Mouse (Mus musculus) hindbrain, postnatal 0 days (tissue): ENCODE results near the gene Atp2b2. TPM values are rescaled to one million over a fixed set of nuclear protein-coding genes. Genes with fewer than 3 reads are reported as not detected.
A peak's percentile ranks its signal among the peaks of the same experiment; 100 is the strongest.

Experiments
- ATAC-seq: fragments of 200-750 bp; cut with Nextera tagmentation; 2 replicates; pipeline ENCODE4 v1.8.0; 2017; ENCODE audit warnings: mild to moderate bottlenecking, moderate TSS enrichment, moderate library complexity
- DNase-seq: peaks from one replicate; pipeline ENCODE4 v3.0.0-alpha.2; 2015; ENCODE audit warnings: low spot score
- H3K27ac ChIP-seq: fragments of 300-500 bp; sonication (generic); 2 replicates; pipeline ENCODE4 v1.5.1; 2014; ENCODE audit warnings: mild to moderate bottlenecking
- H3K27me3 ChIP-seq: fragments of 300-500 bp; sonication (generic); 2 replicates; pipeline ENCODE4 v1.6.1; 2014; ENCODE audit warnings: low read length, mixed read lengths; ENCODE audit not compliant: insufficient read depth
- H3K36me3 ChIP-seq: fragments of 300-500 bp; sonication (generic); 2 replicates; pipeline ENCODE4 v1.6.1; 2014; ENCODE audit warnings: low read length, mixed read lengths; ENCODE audit not compliant: insufficient read depth
- H3K4me1 ChIP-seq: fragments of 300-500 bp; sonication (generic); 2 replicates; pipeline ENCODE4 v1.6.1; 2014; ENCODE audit warnings: antibody characterized with exemption, low read length, mixed read lengths; ENCODE audit not compliant: insufficient read depth
- H3K4me2 ChIP-seq: fragments of 300-500 bp; sonication (generic); 2 replicates; pipeline ENCODE4 v1.6.1; 2014; ENCODE audit warnings: low read depth, mild to moderate bottlenecking, low read length, moderate library complexity, mixed read lengths
- H3K4me3 ChIP-seq: fragments of 300-500 bp; sonication (generic); 2 replicates; pipeline ENCODE4 v1.5.1; 2014; ENCODE audit warnings: low read length
- H3K9ac ChIP-seq: fragments of 300-500 bp; sonication (generic); replicated peaks from 2 replicates; pipeline ENCODE4 v1.6.1; 2014; ENCODE audit warnings: mild to moderate bottlenecking, low read length, moderate library complexity, mixed read lengths
- H3K9me3 ChIP-seq: fragments of 300-500 bp; sonication (generic); 2 replicates; pipeline ENCODE4 v1.6.1; 2016; ENCODE audit warnings: low read length, mixed read lengths
- CTCF ChIP-seq: IDR thresholded peaks from 2 replicates; pipeline ENCODE4 v1.5.1; 2016; ENCODE audit warnings: antibody characterized with exemption, control low read depth, low read depth
- WGBS: fragments of 180-500 bp; shearing (Covaris S2); extraction: QIAGEN DNeasy Blood & Tissue Kit; methylation state at CpG from one replicate; pipeline ENCODE4 v1.1.7; 2014; 5-methylcytosine and 5-hydroxymethylcytosine counted together
- polyA plus RNA-seq: library from polyadenylated mRNA; unstranded; fragments of >200 nt; fragmentation: Nextera tagmentation; extraction: Ambion mirVana; gene quantifications from 2 replicates; pipeline ENCODE4 v1.2.1, GENCODE M21; 2015
- total RNA-seq: library from RNA; depleted of rRNA; stranded (reverse); fragments of >200 nt; gene quantifications from 2 replicates; pipeline ENCODE4 v1.2.3, GENCODE M21; 2014

Gene Atp2b2
- total and polyA plus RNA-seq, 2 experiments from 2014 or later, result 58.8 to 127 TPM

DNA sequence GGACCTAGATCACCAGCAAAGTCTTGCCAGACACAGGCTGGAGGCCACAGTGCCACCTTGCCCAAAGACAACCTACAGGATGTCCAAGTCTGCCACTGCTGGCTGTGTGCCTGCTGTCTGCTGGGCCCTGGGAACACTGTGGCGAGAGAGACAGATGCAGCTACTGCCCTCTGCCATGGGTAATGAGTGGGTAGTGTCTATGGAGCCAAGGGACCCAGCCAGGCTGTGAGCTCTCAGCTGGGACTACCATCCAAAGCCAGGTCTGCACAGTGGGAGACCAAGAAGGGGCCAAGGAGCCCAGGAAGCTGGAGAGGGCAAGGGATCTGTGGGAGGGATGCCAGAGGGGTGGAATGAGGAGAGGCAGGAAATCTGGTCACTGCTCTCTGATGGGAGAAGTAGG, 83.1 kb downstream of the Atp2b2 start:
- H3K9ac ChIP-seq, result no peak overlapping the region
- no peak overlapping the region for H3K4me3 ChIP-seq
- DNase-seq, result peak; percentile 39
- H3K4me2 ChIP-seq, result no peak overlapping the region
- ATAC-seq, result no peak; the same call in 1 of the 2 replicates
- no peaks in the 10 kb centered on the region for H3K27me3 ChIP-seq
- H3K4me1 ChIP-seq, result no peaks in the 10 kb centered on the region
- H3K36me3 ChIP-seq, result no peaks in the 10 kb centered on the region
- WGBS, result 27% methylated on average over 1 of the region's 1 CpGs
- no peak for TF ChIP-seq CTCF
- H3K9me3 ChIP-seq, result no peaks in the 10 kb centered on the region
- no peak overlapping the region for H3K27ac ChIP-seq

DNA sequence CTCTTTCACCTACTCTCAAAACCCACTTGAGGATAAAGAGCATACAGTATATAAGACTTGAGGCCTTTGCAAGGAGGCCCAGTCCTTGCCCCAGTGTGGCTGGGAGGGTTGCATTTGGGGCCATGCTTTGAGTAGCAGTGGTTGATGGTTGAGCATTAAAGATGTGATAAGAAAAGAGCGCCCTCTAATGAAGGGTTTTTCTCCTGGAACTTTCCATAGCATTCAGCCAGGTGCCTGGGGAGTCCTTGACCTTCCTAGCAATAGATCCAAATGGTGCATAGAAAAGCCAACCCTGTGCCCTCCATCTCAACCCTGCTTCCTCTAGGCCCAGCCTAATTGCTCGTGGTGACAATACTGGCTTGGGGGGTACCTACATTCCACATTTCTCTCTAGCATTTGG, 83.7 kb downstream of the Atp2b2 start:
- H3K27ac ChIP-seq, result no peak overlapping the region

DNA sequence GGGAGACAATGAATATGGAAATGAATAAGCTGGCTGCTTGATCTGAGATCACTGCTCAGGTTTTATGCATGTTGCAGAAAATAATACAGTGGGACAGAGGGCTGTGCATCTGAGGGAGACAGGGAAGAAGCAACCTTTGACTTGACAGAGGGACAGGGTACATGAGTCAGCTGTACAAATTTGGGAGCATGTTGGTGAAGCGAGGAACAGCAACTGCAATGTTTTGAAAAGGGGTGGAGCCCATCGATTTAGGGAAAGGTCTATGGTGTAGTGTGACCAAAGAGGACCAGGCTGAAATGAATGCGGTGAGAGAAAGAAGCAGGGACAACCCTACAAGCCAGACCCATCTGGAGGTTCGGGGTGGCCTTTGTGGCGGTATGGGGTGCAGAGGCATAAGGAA, 84.4 kb downstream of the Atp2b2 start:
- no peaks in the 10 kb centered on the region for H3K9me3 ChIP-seq
- no peak for ATAC-seq
- WGBS, result 81% methylated on average over 5 of the region's 5 CpGs

More for the DNA sequence above, 83.7 kb downstream of the Atp2b2 start:
- H3K27me3 ChIP-seq, result no peaks in the 10 kb centered on the region
- no peaks in the 10 kb centered on the region for H3K36me3 ChIP-seq
- DNase-seq (no peak), ATAC-seq (no peak)
- 60% methylated on average over 2 of the region's 2 CpGs for WGBS
- peak; percentile 25; the same call in 1 of the 2 replicates for TF ChIP-seq CTCF
- H3K9ac ChIP-seq, result no peak overlapping the region
- no peaks in the 10 kb centered on the region for H3K4me1 ChIP-seq
- H3K4me2 ChIP-seq, result no peak overlapping the region
- no peak overlapping the region for H3K4me3 ChIP-seq
- H3K9me3 ChIP-seq, result no peaks in the 10 kb centered on the region

DNA sequence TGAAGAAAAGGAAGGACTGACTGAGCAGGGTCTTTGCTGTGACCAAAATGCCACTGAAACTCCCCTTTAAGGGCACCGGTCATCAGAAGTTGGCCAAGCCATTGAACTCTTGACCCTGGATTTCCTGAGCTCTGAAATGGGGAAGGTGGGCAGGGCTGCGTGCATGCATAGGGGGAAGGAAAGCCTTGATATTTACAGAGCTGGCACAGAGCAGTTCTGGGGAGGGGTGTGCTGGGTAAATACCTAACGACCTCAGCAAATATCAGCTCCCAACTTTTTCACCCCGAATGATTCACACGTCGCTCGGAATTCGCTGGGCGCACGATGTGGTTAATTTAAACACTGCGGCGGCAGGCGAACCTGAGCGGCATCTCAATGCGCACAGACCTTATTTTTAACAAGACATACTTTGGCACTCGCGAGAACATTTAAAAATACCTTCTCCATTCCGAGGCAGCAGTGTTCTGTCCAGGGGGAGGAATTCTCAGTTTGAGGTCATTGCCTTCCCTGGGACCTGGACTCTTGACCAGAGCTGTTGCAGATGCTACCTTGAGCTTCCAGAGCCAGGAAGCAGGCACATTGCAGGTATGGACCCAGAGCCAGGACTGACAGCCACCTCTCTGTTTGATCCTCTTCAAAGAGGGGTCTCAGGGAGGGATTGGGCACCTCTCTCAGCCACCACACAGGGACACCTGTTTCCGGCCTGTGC, 85.0 kb downstream of the Atp2b2 start:
- Histone ChIP-seq H3K36me3 (no peaks in the 10 kb centered on the region), H3K9me3 (no peaks in the 10 kb centered on the region), H3K4me3 (no peak overlapping the region), H3K27me3 (no peaks in the 10 kb centered on the region), H3K9ac (no peak overlapping the region), H3K4me2 (no peak overlapping the region), H3K27ac (no peak overlapping the region), H3K4me1 (no peaks in the 10 kb centered on the region)
- no peak for TF ChIP-seq CTCF
- no peak for ATAC-seq
- DNase-seq, result no peak
- WGBS, result 75% methylated on average over 19 of the region's 19 CpGs

More for the DNA sequence above, 84.4 kb downstream of the Atp2b2 start:
- Histone ChIP-seq H3K27me3 (no peaks in the 10 kb centered on the region), H3K9ac (no peak overlapping the region), H3K4me3 (no peak overlapping the region), H3K4me2 (no peak overlapping the region), H3K27ac (no peak overlapping the region), H3K36me3 (no peaks in the 10 kb centered on the region), H3K4me1 (no peaks in the 10 kb centered on the region)
- DNase-seq, result no peak
- TF ChIP-seq CTCF, result no peak

DNA sequence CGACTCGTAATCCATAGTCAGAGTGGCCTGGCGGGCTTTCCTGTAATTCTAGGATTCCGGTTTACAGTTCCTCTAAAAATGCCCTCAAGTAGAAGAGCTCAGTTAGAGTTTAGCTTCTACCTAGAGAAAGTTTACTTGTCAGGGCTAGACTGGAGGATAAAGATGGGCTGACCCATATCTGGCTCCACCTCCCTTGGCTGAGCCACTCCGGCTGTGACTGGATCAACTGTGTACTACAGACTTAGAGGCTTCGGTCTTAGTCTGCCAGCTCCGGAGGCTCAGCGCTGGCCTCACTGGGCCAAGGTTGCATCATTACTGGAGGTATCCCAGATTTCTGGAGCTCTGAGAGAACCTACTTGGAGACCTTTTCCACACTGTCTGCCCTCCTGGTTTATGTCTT, 94.9 kb downstream of the Atp2b2 start:
- no peak for DNase-seq
- H3K4me3 ChIP-seq, result no peak overlapping the region

DNA sequence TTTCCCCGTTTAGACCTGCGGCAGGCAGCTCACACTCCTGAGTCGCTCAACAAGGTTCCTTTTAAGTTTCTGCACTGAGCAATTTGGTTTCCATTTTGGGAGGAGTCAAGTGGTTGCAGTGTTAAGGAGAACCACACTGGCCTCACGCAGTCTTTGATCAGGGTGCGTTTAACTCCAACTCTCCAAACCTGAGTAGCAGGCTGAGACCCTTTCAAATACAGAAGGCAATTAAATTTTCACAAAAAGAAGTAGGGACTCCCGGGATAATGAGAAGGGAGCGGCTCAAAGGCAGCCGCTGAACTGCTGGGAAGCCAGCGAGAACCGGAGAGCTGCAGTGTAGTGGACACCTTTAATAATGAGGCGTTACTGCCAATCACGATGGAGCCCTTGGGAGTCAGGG, 100.1 kb downstream of the Atp2b2 start:
- WGBS, result 48% methylated on average over 12 of the region's 12 CpGs
- Histone ChIP-seq H3K27ac (no peak overlapping the region), H3K4me2 (no peak overlapping the region), H3K4me1 (no peaks in the 10 kb centered on the region), H3K36me3 (no peaks in the 10 kb centered on the region), H3K27me3 (no peaks in the 10 kb centered on the region), H3K9ac (no peak overlapping the region), H3K9me3 (no peaks in the 10 kb centered on the region), H3K4me3 (no peak overlapping the region)
- no peak for TF ChIP-seq CTCF
- no peak for ATAC-seq
- no peak for DNase-seq

More for the DNA sequence above, 94.9 kb downstream of the Atp2b2 start:
- Histone ChIP-seq H3K27ac (no peak overlapping the region), H3K27me3 (no peaks in the 10 kb centered on the region), H3K4me2 (no peak overlapping the region), H3K4me1 (no peaks in the 10 kb centered on the region), H3K9me3 (no peaks in the 10 kb centered on the region), H3K9ac (no peak overlapping the region), H3K36me3 (no peaks in the 10 kb centered on the region)
- WGBS, result 82% methylated on average over 8 of the region's 8 CpGs
- no peak for ATAC-seq
- no peak for TF ChIP-seq CTCF

DNA sequence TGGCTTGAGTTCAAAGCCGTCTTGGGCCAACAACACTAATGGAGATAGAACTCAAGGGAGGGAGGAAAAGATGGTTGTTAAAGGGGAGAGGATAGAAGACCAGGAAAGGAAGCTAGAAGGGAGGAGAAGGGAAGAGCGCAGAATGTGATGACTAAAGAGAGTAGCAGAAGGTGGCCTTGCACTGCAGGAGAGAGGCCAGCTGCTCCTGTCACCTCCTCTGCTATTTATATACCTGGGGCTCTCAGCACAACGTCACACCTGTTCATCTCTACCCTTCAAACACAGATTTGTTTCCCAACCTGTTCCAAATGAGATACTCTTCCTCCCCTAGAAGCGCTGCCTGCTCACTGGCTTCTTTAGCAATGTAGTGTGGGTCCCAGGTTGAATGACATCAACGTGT, 101.1 kb downstream of the Atp2b2 start:
- Histone ChIP-seq H3K9ac (no peak overlapping the region), H3K4me1 (no peaks in the 10 kb centered on the region), H3K27me3 (no peaks in the 10 kb centered on the region), H3K27ac (no peak overlapping the region), H3K9me3 (no peaks in the 10 kb centered on the region), H3K36me3 (no peaks in the 10 kb centered on the region), H3K4me2 (no peak overlapping the region), H3K4me3 (no peak overlapping the region)
- no peak for TF ChIP-seq CTCF
- DNase-seq (no peak), ATAC-seq (no peak)
- 83% methylated on average over 5 of the region's 5 CpGs for WGBS
